Comparison of ENCODE assay signal across 8 mouse cellular contexts in genomic region chr1:86487295-86487907, GRCm38 (mm10). TPM values are rescaled to one million over a fixed set of nuclear protein-coding genes. Genes with fewer than 3 reads are reported as not detected.
DNase-seq lines count a peak whose midpoint lies in the region; ATAC-seq and TF ChIP-seq lines count a peak whose summit lies in the region.

No protein-coding gene starts in this region.

- H3K4me2 ChIP-seq in embryonic facial prominence, embryonic 15.5 days (replicated peaks) = peak overlapping the region; percentile 68
- peak overlapping the region; percentile 53 for H3K4me2 ChIP-seq in kidney, embryonic 14.5 days (replicated peaks; ENCODE audit: low read depth, low read length)
- H3K4me2 ChIP-seq in limb, embryonic 15.5 days = peak overlapping the region; percentile 55

- peak; percentile 99 for DNase-seq in 416B (ENCODE audit: low read depth)
- DNase-seq in heart, adult 9 months (ENCODE audit: low spot score in 2 of 2) = peak; percentile 98 to 100
- peak; percentile 98 to 100 for DNase-seq in monocyte, adult 2 months (ENCODE audit: low read depth in 1 of 2, low spot score in 2 of 2)
- peak; percentile 97 to 99 for DNase-seq in spleen, postnatal 36 days (ENCODE audit: low spot score in 2 of 2)

- peak; percentile 97 for ATAC-seq in embryonic facial prominence, embryonic 15.5 days (ENCODE audit: insufficient number of reproducible peaks, low FRiP score, low TSS enrichment, low read depth)
- peak; percentile 96 for ATAC-seq in kidney, embryonic 14.5 days (ENCODE audit: low FRiP score, low TSS enrichment)
- peak; percentile 96 for ATAC-seq in limb, embryonic 15.5 days (ENCODE audit: insufficient number of reproducible peaks, low FRiP score, low TSS enrichment, low read depth)

- no peak for TF ChIP-seq CTCF in bone marrow, adult 2 months (IDR thresholded peaks at IDR 0.05; ENCODE audit: control insufficient read depth, insufficient read depth, low read length)

- H3K9ac ChIP-seq in embryonic facial prominence, embryonic 15.5 days = peak overlapping the region; percentile 88
- peak overlapping the region; percentile 74 for H3K9ac ChIP-seq in kidney, embryonic 14.5 days (ENCODE audit: low read depth, low read length)
- H3K9ac ChIP-seq in limb, embryonic 15.5 days = peak overlapping the region; percentile 91

- H3K4me3 ChIP-seq in bone marrow, adult 2 months (replicated peaks; ENCODE audit: control insufficient read depth, low read depth, low read length) = peak overlapping the region; percentile 90
- peak overlapping the region; percentile 74 for H3K4me3 ChIP-seq in embryonic facial prominence, embryonic 15.5 days (replicated peaks)
- H3K4me3 ChIP-seq in kidney, embryonic 14.5 days (ENCODE audit: low read length) = peak overlapping the region; percentile 47
- peak overlapping the region; percentile 69 for H3K4me3 ChIP-seq in limb, embryonic 15.5 days

- peak; percentile 99 for TF ChIP-seq POLR2A in bone marrow, adult 2 months (IDR thresholded peaks at IDR 0.05; ENCODE audit: borderline replicate concordance, control insufficient read depth, low read depth, low read length)

- H3K36me3 ChIP-seq in embryonic facial prominence, embryonic 15.5 days = no peaks in the 10 kb centered on the region
- H3K36me3 ChIP-seq in kidney, embryonic 14.5 days (ENCODE audit: control insufficient read depth, insufficient read depth, low read length) = no peaks in the 10 kb centered on the region
- no peaks in the 10 kb centered on the region for H3K36me3 ChIP-seq in limb, embryonic 15.5 days

- no peaks in the 10 kb centered on the region for H3K27me3 ChIP-seq in embryonic facial prominence, embryonic 15.5 days
- no peaks in the 10 kb centered on the region for H3K27me3 ChIP-seq in kidney, embryonic 14.5 days (ENCODE audit: control insufficient read depth, insufficient read depth, low read length)
- no peaks in the 10 kb centered on the region for H3K27me3 ChIP-seq in limb, embryonic 15.5 days

- under 1% methylated on average over 74 of the region's 74 CpGs for WGBS in bone marrow, adult 2 months
- WGBS in embryonic facial prominence, embryonic 15.5 days = under 1% methylated on average over 74 of the region's 74 CpGs
- WGBS in kidney, embryonic 14.5 days = under 1% methylated on average over 73 of the region's 74 CpGs
- under 1% methylated on average over 74 of the region's 74 CpGs for WGBS in limb, embryonic 15.5 days

- peak overlapping the region; percentile 98 for H3K27ac ChIP-seq in bone marrow, adult 2 months (ENCODE audit: control insufficient read depth, insufficient read depth, low read depth, low read length, poor library complexity)
- H3K27ac ChIP-seq in embryonic facial prominence, embryonic 15.5 days (replicated peaks) = peak overlapping the region; percentile 97
- H3K27ac ChIP-seq in kidney, embryonic 14.5 days (ENCODE audit: low read depth, low read length) = peak overlapping the region; percentile 86
- H3K27ac ChIP-seq in limb, embryonic 15.5 days = peak overlapping the region; percentile 99

- H3K4me1 ChIP-seq in bone marrow, adult 2 months (ENCODE audit: control insufficient read depth, insufficient read depth, low read length) = peaks cover 9% of the 10 kb centered on the region; the same call in 1 of the 2 replicates
- peaks cover 32% of the 10 kb centered on the region for H3K4me1 ChIP-seq in embryonic facial prominence, embryonic 15.5 days
- H3K4me1 ChIP-seq in kidney, embryonic 14.5 days (ENCODE audit: control insufficient read depth, insufficient read depth, low read length) = peaks cover 27% of the 10 kb centered on the region
- H3K4me1 ChIP-seq in limb, embryonic 15.5 days = peaks cover 31% of the 10 kb centered on the region

- no peaks in the 10 kb centered on the region for H3K9me3 ChIP-seq in embryonic facial prominence, embryonic 15.5 days (replicated peaks)
- H3K9me3 ChIP-seq in kidney, embryonic 14.5 days (ENCODE audit: control insufficient read depth, low read length) = no peaks in the 10 kb centered on the region
- no peaks in the 10 kb centered on the region for H3K9me3 ChIP-seq in limb, embryonic 15.5 days

RNA-seq across cellular contexts. Expression of gene Ptma, which starts 39.1 kb away (rescaled TPM):
- polyA plus RNA-seq in bone marrow, adult 2 months (2011; ENCODE audit: insufficient read depth, insufficient read length, low replicate concordance, missing spikeins) = 1,145 and 1,395 TPM in 2 replicates
- 1,945 and 2,079 TPM in 2 replicates for polyA plus RNA-seq in embryonic facial prominence, embryonic 15.5 days (2015; fragmentation: Nextera tagmentation; extraction: Ambion mirVana)
- 3,750 and 4,450 TPM in 2 replicates for polyA plus RNA-seq in kidney, embryonic 14.5 days (2014; fragmentation: Nextera tagmentation; extraction: Ambion mirVana)
- polyA plus RNA-seq in limb, embryonic 15.5 days (2015; fragmentation: Nextera tagmentation; extraction: Ambion mirVana) = 1,783 and 2,088 TPM in 2 replicates

Comparison
In these comparisons a context has a peak if more than half of its experiments do, and no peak if none do; other contexts are left out.
1. Peak in every context shown above with its lines: DNase-seq, ATAC-seq, H3K4me3 ChIP-seq and H3K27ac ChIP-seq.